Mouse (Mus musculus) heart, postnatal 4 days (tissue): ENCODE measurements around the gene Pgp. TPM values are rescaled to one million over a fixed set of nuclear protein-coding genes. Genes with fewer than 3 reads are reported as not detected.

Source experiments
- total RNA-seq, 2 experiments: library from RNA; stranded (reverse); gene quantifications; 2 replicates each; pipeline ENCODE4 v1.2.3; 2021

The Pgp gene
- total RNA-seq, 2 experiments from 2014 or later, result 46.5 to 49.3 TPM

Other genes starting within 250 kb of the Pgp start
- 1 to 10 TPM; 4.2 to 5.1 TPM for gene Tedc2, start 249.5 kb upstream of the Pgp start, total RNA-seq
- gene Ccnf, start 218.9 kb upstream of the Pgp start, total RNA-seq, result 10 to 100 TPM; 18.1 to 20.1 TPM
- under 1 TPM in 1 of 2 experiments, not detected in 1; 0.05 TPM for gene Abca17, start 119.3 kb upstream of the Pgp start, total RNA-seq
- 10 to 100 TPM; 14.7 to 16.8 TPM for gene Abca3, start 118.4 kb upstream of the Pgp start, total RNA-seq
- 100 to 1,000 TPM; 130 to 135 TPM for gene Rnps1, start 55.8 kb upstream of the Pgp start, total RNA-seq
- gene Eci1, start 43.8 kb upstream of the Pgp start, total RNA-seq, result 100 to 1,000 TPM; 323 to 342 TPM
- gene Dnase1l2, start 27.3 kb upstream of the Pgp start, total RNA-seq, result 1 to 10 TPM; 1.0 to 1.5 TPM
- 10 to 100 TPM; 17.3 to 19.3 TPM for gene E4f1, start 79 bp upstream of the Pgp start, total RNA-seq
- gene Bricd5, start 3.5 kb downstream of the Pgp start, total RNA-seq, result under 1 TPM in 1 of 2 experiments, not detected in 1; 0.29 TPM
- gene Mlst8, start 8.7 kb downstream of the Pgp start, total RNA-seq, result 10 to 100 TPM; 14.9 to 16.3 TPM
- under 1 TPM; 0.34 to 0.91 TPM for gene Caskin1, start 18.2 kb downstream of the Pgp start, total RNA-seq
- 100 to 1,000 TPM in 1 of 2 experiments, 10 to 100 TPM in 1; 97.6 to 106 TPM for gene Traf7, start 57.5 kb downstream of the Pgp start, total RNA-seq
- gene Rab26, start 63.8 kb downstream of the Pgp start, total RNA-seq, result under 1 TPM; 0.27 to 0.38 TPM
- 10 to 100 TPM; 50.1 to 52.6 TPM for gene Pkd1, start 79.4 kb downstream of the Pgp start, total RNA-seq
- 10 to 100 TPM; 82.9 to 87.9 TPM for gene Tsc2, start 162.2 kb downstream of the Pgp start, total RNA-seq
- gene Nthl1, start 162.3 kb downstream of the Pgp start, total RNA-seq, result 1 to 10 TPM; 4.0 TPM
- 10 to 100 TPM; 61.8 to 75.0 TPM for gene Slc9a3r2, start 179.9 kb downstream of the Pgp start, total RNA-seq
- gene Npw, start 188.1 kb downstream of the Pgp start, total RNA-seq, result not detected
- gene Zfp598, start 199.3 kb downstream of the Pgp start, total RNA-seq, result 10 to 100 TPM; 26.0 to 26.6 TPM
- under 1 TPM; 0.14 to 0.27 TPM for gene Syngr3, start 219.6 kb downstream of the Pgp start, total RNA-seq
- gene Gfer, start 225.8 kb downstream of the Pgp start, total RNA-seq, result 10 to 100 TPM; 23.3 to 25.6 TPM
- gene Noxo1, start 225.8 kb downstream of the Pgp start, total RNA-seq, result 1 to 10 TPM; 1.9 to 2.1 TPM
- 10 to 100 TPM; 25.2 to 29.2 TPM for gene Tbl3, start 237.3 kb downstream of the Pgp start, total RNA-seq
- not detected for gene Rnf151, start 247.7 kb downstream of the Pgp start, total RNA-seq
- 100 to 1,000 TPM; 734 to 782 TPM for gene Rps2, start 247.7 kb downstream of the Pgp start, total RNA-seq